Mouse (Mus musculus): ENCODE data around the gene Akt2. TPM values are rescaled to one million over a fixed set of nuclear protein-coding genes. Genes with fewer than 3 reads are reported as not detected.

Akt2 gene
- total and polyA plus RNA-seq, 3 experiments = 134 to 219 (median 181) TPM

GRCm38 (mm10) chr7:27612940-27613339 is 21.6 kb downstream of the Akt2 start:
- Histone ChIP-seq H3K4me1 (ENCODE audit: control insufficient read depth, insufficient read depth, low read length) (peaks cover 7% of the 10 kb centered on the region), H3K36me3 (ENCODE audit: control insufficient read depth, insufficient read depth, low read length) (no peaks in the 10 kb centered on the region), H3K9ac (ENCODE audit: low read depth, low read length) (no peak overlapping the region), H3K27me3 (ENCODE audit: control insufficient read depth, insufficient read depth, low read length) (no peaks in the 10 kb centered on the region), H3K4me3 (no peak overlapping the region), H3K79me2 (replicated peaks; ENCODE audit: control insufficient read depth, insufficient read depth, low read length) (peaks cover 5% of the 10 kb centered on the region), H3K27ac (no peak overlapping the region)
- TF ChIP-seq EP300 (IDR thresholded peaks at IDR 0.05; ENCODE audit: insufficient read depth, low read depth, low read length) (no peak), POLR2A (IDR thresholded peaks at IDR 0.05; ENCODE audit: insufficient read depth, low read depth, low read length) (no peak), CTCF (IDR thresholded peaks at IDR 0.05) (no peak)
- WGBS = 64% methylated on average over 4 of the region's 4 CpGs
- intact Hi-C loops (cut with DNase I) = no loop called here
- no peak for DNase-seq

- no peaks in the 10 kb centered on the region for H3K27me3 ChIP-seq (ENCODE audit: control insufficient read depth, insufficient read depth, low read length)
- H3K9ac ChIP-seq (ENCODE audit: low read depth, low read length) = no peak overlapping the region
- 62% methylated on average over 8 of the region's 8 CpGs for WGBS
- no peak for TF ChIP-seq CTCF (IDR thresholded peaks at IDR 0.05)
- TF ChIP-seq POLR2A (IDR thresholded peaks at IDR 0.05; ENCODE audit: insufficient read depth, low read depth, low read length) = no peak
- no peak overlapping the region for H3K27ac ChIP-seq
- H3K79me2 ChIP-seq (replicated peaks; ENCODE audit: control insufficient read depth, insufficient read depth, low read length) = peaks cover 5% of the 10 kb centered on the region
- intact Hi-C loops (cut with DNase I) = no loop called here
- DNase-seq = no peak
- no peak overlapping the region for H3K4me3 ChIP-seq
- H3K4me1 ChIP-seq (ENCODE audit: control insufficient read depth, insufficient read depth, low read length) = peaks cover 5% of the 10 kb centered on the region
- H3K36me3 ChIP-seq (ENCODE audit: control insufficient read depth, insufficient read depth, low read length) = no peaks in the 10 kb centered on the region
Observed at GRCm38 (mm10) chr7:27613751-27614499, 22.6 kb downstream of the Akt2 start.

GRCm38 (mm10) chr7:27621028-27621427 is 29.7 kb downstream of the Akt2 start:
- Histone ChIP-seq H3K79me2 (replicated peaks; ENCODE audit: control insufficient read depth, insufficient read depth, low read length) (no peaks in the 10 kb centered on the region), H3K27me3 (ENCODE audit: control insufficient read depth, insufficient read depth, low read length) (no peaks in the 10 kb centered on the region), H3K4me3 (no peak overlapping the region), H3K27ac (no peak overlapping the region), H3K9ac (ENCODE audit: low read depth, low read length) (no peak overlapping the region), H3K4me1 (ENCODE audit: control insufficient read depth, insufficient read depth, low read length) (no peaks in the 10 kb centered on the region), H3K36me3 (ENCODE audit: control insufficient read depth, insufficient read depth, low read length) (no peaks in the 10 kb centered on the region)
- DNase-seq = no peak
- 78% methylated on average over 6 of the region's 6 CpGs for WGBS
- intact Hi-C loops (cut with DNase I) = no loop called here
- TF ChIP-seq CTCF (IDR thresholded peaks at IDR 0.05) (no peak), POLR2A (IDR thresholded peaks at IDR 0.05; ENCODE audit: insufficient read depth, low read depth, low read length) (no peak), EP300 (IDR thresholded peaks at IDR 0.05; ENCODE audit: insufficient read depth, low read depth, low read length) (no peak)

- Histone ChIP-seq H3K4me1 (ENCODE audit: control insufficient read depth, insufficient read depth, low read length) (no peaks in the 10 kb centered on the region), H3K27ac (no peak overlapping the region), H3K9ac (ENCODE audit: low read depth, low read length) (no peak overlapping the region), H3K4me3 (no peak overlapping the region), H3K79me2 (replicated peaks; ENCODE audit: control insufficient read depth, insufficient read depth, low read length) (no peaks in the 10 kb centered on the region), H3K27me3 (ENCODE audit: control insufficient read depth, insufficient read depth, low read length) (no peaks in the 10 kb centered on the region), H3K36me3 (ENCODE audit: control insufficient read depth, insufficient read depth, low read length) (no peaks in the 10 kb centered on the region)
- TF ChIP-seq EP300 (IDR thresholded peaks at IDR 0.05; ENCODE audit: insufficient read depth, low read depth, low read length) = no peak
- WGBS = 80% methylated on average over 1 of the region's 1 CpGs
- no peak for DNase-seq
- intact Hi-C loops (cut with DNase I) = no loop called here
Observed at GRCm38 (mm10) chr7:27622234-27622633, 30.9 kb downstream of the Akt2 start.

GRCm38 (mm10) chr7:27624967-27625366 is 33.6 kb downstream of the Akt2 start:
- TF ChIP-seq CTCF (IDR thresholded peaks at IDR 0.05) = no peak
- no peak for TF ChIP-seq EP300 (IDR thresholded peaks at IDR 0.05; ENCODE audit: insufficient read depth, low read depth, low read length)
- TF ChIP-seq POLR2A (IDR thresholded peaks at IDR 0.05; ENCODE audit: insufficient read depth, low read depth, low read length) = no peak

GRCm38 (mm10) chr7:27627707-27628106 is 36.4 kb downstream of the Akt2 start:
- no peak for DNase-seq
- intact Hi-C loops (cut with DNase I) = no loop called here
- WGBS = 80% methylated on average over 7 of the region's 7 CpGs
- H3K36me3 ChIP-seq (ENCODE audit: control insufficient read depth, insufficient read depth, low read length) = no peaks in the 10 kb centered on the region
- TF ChIP-seq CTCF (IDR thresholded peaks at IDR 0.05) (no peak), POLR2A (IDR thresholded peaks at IDR 0.05; ENCODE audit: insufficient read depth, low read depth, low read length) (no peak), EP300 (IDR thresholded peaks at IDR 0.05; ENCODE audit: insufficient read depth, low read depth, low read length) (no peak)
- no peaks in the 10 kb centered on the region for H3K27me3 ChIP-seq (ENCODE audit: control insufficient read depth, insufficient read depth, low read length)
- no peak overlapping the region for H3K9ac ChIP-seq (ENCODE audit: low read depth, low read length)
- H3K27ac ChIP-seq = no peak overlapping the region
- H3K79me2 ChIP-seq (replicated peaks; ENCODE audit: control insufficient read depth, insufficient read depth, low read length) = no peaks in the 10 kb centered on the region
- H3K4me1 ChIP-seq (ENCODE audit: control insufficient read depth, insufficient read depth, low read length) = peaks cover 2% of the 10 kb centered on the region; the same call in 1 of the 2 replicates
- H3K4me3 ChIP-seq = no peak overlapping the region

More at GRCm38 (mm10) chr7:27624967-27625366, 33.6 kb downstream of the Akt2 start:
- no peak overlapping the region for H3K9ac ChIP-seq (ENCODE audit: low read depth, low read length)
- H3K79me2 ChIP-seq (replicated peaks; ENCODE audit: control insufficient read depth, insufficient read depth, low read length) = no peaks in the 10 kb centered on the region
- H3K27ac ChIP-seq = no peak overlapping the region
- H3K4me1 ChIP-seq (ENCODE audit: control insufficient read depth, insufficient read depth, low read length) = peaks cover 2% of the 10 kb centered on the region; the same call in 1 of the 2 replicates
- no peaks in the 10 kb centered on the region for H3K27me3 ChIP-seq (ENCODE audit: control insufficient read depth, insufficient read depth, low read length)
- intact Hi-C loops (cut with DNase I) = no loop called here
- no peak overlapping the region for H3K4me3 ChIP-seq
- DNase-seq = no peak
- no peaks in the 10 kb centered on the region for H3K36me3 ChIP-seq (ENCODE audit: control insufficient read depth, insufficient read depth, low read length)

All from heart, adult 2 months (tissue).